Mouse (Mus musculus): Measurements from ENCODE around the gene Mfsd4a. TPM values are rescaled to one million over a fixed set of nuclear protein-coding genes. Genes with fewer than 3 reads are reported as not detected.

The Mfsd4a gene
- 5.5 and 6.8 TPM in 2 replicates for polyA plus RNA-seq (2015; fragmentation: Nextera tagmentation; extraction: Ambion mirVana)

GRCm38 (mm10) chr1:132067261-132068255 lies at the start of gene Mfsd4a:
TSS of gene Mfsd4a (minus strand) at chr1:132068062.

GRCm38 (mm10) chr1:132007282-132007815 lies 60.5 kb downstream of the Mfsd4a start, which contains the start of gene Elk4:
TSS of gene Elk4 (plus strand) at chr1:132007607.

Other genes starting within 250 kb of the Mfsd4a start
- 9.3 and 16.7 TPM in 2 replicates for gene Slc41a1, start 240.6 kb downstream of the Mfsd4a start, polyA plus RNA-seq (2015; fragmentation: Nextera tagmentation; extraction: Ambion mirVana)
- gene Rab29, start 200.8 kb downstream of the Mfsd4a start, polyA plus RNA-seq (2015; fragmentation: Nextera tagmentation; extraction: Ambion mirVana), result 27.8 and 31.3 TPM in 2 replicates
- gene Nucks1, start 157.5 kb downstream of the Mfsd4a start, polyA plus RNA-seq (2015; fragmentation: Nextera tagmentation; extraction: Ambion mirVana), result 26.6 and 33.6 TPM in 2 replicates
- gene Slc45a3, start 105.1 kb downstream of the Mfsd4a start, polyA plus RNA-seq (2015; fragmentation: Nextera tagmentation; extraction: Ambion mirVana), result 3.8 and 10.4 TPM in 2 replicates
- 16.6 and 18.2 TPM in 2 replicates for gene Elk4, start 60.5 kb downstream of the Mfsd4a start, polyA plus RNA-seq (2015; fragmentation: Nextera tagmentation; extraction: Ambion mirVana)
- gene Cdk18, start 71.6 kb upstream of the Mfsd4a start, polyA plus RNA-seq (2015; fragmentation: Nextera tagmentation; extraction: Ambion mirVana), result 2.8 and 11.5 TPM in 2 replicates
- 1.2 and 2.6 TPM in 2 replicates for gene Lemd1, start 123.4 kb upstream of the Mfsd4a start, polyA plus RNA-seq (2015; fragmentation: Nextera tagmentation; extraction: Ambion mirVana)
- gene AC124108.1, start 123.4 kb upstream of the Mfsd4a start, polyA plus RNA-seq (2015; fragmentation: Nextera tagmentation; extraction: Ambion mirVana), result 0.03 and 0.27 TPM in 2 replicates
- not detected in 2 replicates for gene Gm10188, start 161.7 kb upstream of the Mfsd4a start, polyA plus RNA-seq (2015; fragmentation: Nextera tagmentation; extraction: Ambion mirVana)
- 40.9 and 90.3 TPM in 2 replicates for gene Klhdc8a, start 230.6 kb upstream of the Mfsd4a start, polyA plus RNA-seq (2015; fragmentation: Nextera tagmentation; extraction: Ambion mirVana)
- 1.7 and 2.3 TPM in 2 replicates for gene Nuak2, start 248.1 kb upstream of the Mfsd4a start, polyA plus RNA-seq (2015; fragmentation: Nextera tagmentation; extraction: Ambion mirVana)

All from adrenal gland, postnatal 0 days (tissue).